Mouse (Mus musculus) heart, embryonic 13.5 days (tissue): ENCODE data around the gene Tiprl. TPM values are rescaled to one million over a fixed set of nuclear protein-coding genes. Genes with fewer than 3 reads are reported as not detected.
A peak's percentile ranks its signal among the peaks of the same experiment; 100 is the strongest.

Experiments used
- ATAC-seq: fragments of 200-750 bp; cut with Nextera tagmentation; 2 replicates; pipeline ENCODE4 v1.8.0; 2017; ENCODE audit warnings: moderate TSS enrichment; ENCODE audit not compliant: insufficient number of reproducible peaks, low FRiP score, low TSS enrichment; ENCODE audit errors: extremely low read depth
- H3K27ac ChIP-seq: fragments of 300-500 bp; sonication (generic); replicated peaks from 2 replicates; pipeline ENCODE4 v1.5.1; 2015; ENCODE audit warnings: moderate library complexity, mild to moderate bottlenecking, inconsistent platforms
- H3K27me3 ChIP-seq: fragments of 300-500 bp; sonication (generic); replicated peaks from 2 replicates; pipeline ENCODE4 v1.6.1; 2015; ENCODE audit warnings: mild to moderate bottlenecking, inconsistent platforms
- H3K36me3 ChIP-seq: fragments of 300-500 bp; sonication (generic); 2 replicates; pipeline ENCODE4 v1.6.1; 2015; ENCODE audit warnings: mild to moderate bottlenecking, inconsistent platforms
- H3K4me1 ChIP-seq: fragments of 300-500 bp; sonication (generic); 2 replicates; pipeline ENCODE4 v1.6.1; 2015; ENCODE audit warnings: inconsistent platforms
- H3K4me2 ChIP-seq: fragments of 300-500 bp; sonication (generic); 2 replicates; pipeline ENCODE4 v1.6.1; 2015; ENCODE audit warnings: inconsistent platforms, mild to moderate bottlenecking, moderate library complexity
- H3K4me3 ChIP-seq: fragments of 300-500 bp; sonication (generic); 2 replicates; pipeline ENCODE4 v1.5.1; 2015; ENCODE audit warnings: moderate library complexity, mild to moderate bottlenecking, inconsistent platforms
- H3K9ac ChIP-seq: fragments of 300-500 bp; sonication (generic); 2 replicates; pipeline ENCODE4 v1.6.1; 2015; ENCODE audit warnings: inconsistent platforms, mild to moderate bottlenecking, moderate library complexity
- H3K9me3 ChIP-seq: fragments of 300-500 bp; sonication (generic); 2 replicates; pipeline ENCODE4 v1.6.1; 2016; ENCODE audit warnings: inconsistent platforms
- WGBS: fragments of 180-500 bp; shearing (Covaris S2); methylation state at CpG from one replicate; pipeline ENCODE4 v1.1.7; 2015; ENCODE audit warnings: mixed read lengths; 5-methylcytosine and 5-hydroxymethylcytosine counted together
- polyA plus RNA-seq: library from polyadenylated mRNA; unstranded; fragments of >200 nt; fragmentation: Nextera tagmentation; extraction: Ambion mirVana; gene quantifications from 2 replicates; pipeline ENCODE4 v1.2.1, GENCODE M21; 2015

Tiprl gene
- 78.9 and 92.6 TPM in 2 replicates for polyA plus RNA-seq

DNA sequence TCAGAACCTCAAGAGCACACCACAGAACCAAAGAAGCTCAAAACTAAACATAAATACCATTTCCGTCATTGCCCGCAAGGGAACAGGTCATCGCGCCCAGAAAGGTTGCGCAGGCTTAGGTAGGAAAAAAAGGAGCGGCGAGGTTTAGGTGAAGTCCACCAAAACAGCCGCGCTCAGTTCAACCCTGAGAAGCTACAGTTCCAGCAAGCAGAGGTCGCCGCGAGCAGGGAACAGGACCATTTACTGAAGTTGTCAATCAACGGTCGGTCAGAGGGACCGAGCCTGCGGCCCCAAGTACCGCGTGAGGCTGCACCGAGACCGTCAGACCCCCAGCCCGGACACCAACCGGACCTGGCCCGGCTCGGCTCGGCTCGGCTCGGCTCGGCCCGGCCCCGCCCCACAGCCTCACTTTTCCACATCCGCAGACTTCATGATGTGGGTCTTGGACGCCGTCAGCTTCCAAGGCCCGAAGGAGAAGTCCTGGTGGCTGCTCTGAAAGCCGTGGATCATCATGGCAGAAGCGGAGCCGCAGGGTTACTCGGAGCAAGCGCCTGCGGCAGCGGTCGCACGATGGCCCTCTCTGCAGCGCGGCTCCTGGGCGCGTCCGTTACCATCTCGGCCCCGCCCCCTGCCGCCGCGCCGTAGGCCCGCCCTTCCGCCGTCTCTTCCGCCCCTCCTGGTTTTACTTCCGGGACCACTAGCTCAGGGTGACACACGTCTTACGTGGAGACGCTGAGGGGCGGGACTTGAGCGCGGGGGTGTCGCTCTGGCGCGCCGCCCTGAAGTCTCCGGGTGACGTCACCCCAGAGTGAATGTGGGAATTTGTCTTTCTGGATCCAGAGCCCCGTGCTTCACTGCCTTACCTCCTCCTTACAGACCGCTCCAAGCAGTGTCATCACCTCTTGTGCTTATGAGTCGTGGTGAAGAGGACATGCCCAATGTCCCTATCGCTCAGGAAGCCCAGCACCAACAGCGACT is at the start of gene Tiprl:
TSS of gene Tiprl (minus strand) at position 676 of the 978 bp plus-strand sequence.
- under 1% methylated on average over 76 of the region's 76 CpGs for WGBS
- H3K27me3 ChIP-seq: no peaks in the 10 kb centered on the region
- H3K9ac ChIP-seq: peak within 1 kb of the TSS; percentile 93
- peak within 1 kb of the TSS; percentile 93 for H3K4me2 ChIP-seq
- H3K9me3 ChIP-seq: no peaks in the 10 kb centered on the region
- peak within 1 kb of the TSS; percentile 88 for H3K4me3 ChIP-seq
- no peaks in the 10 kb centered on the region; the same call in 1 of the 2 replicates for H3K36me3 ChIP-seq
- peak within 1 kb of the TSS; percentile 98 for H3K27ac ChIP-seq
- peak; percentile 99 for ATAC-seq
- H3K4me1 ChIP-seq: peaks cover 37% of the 10 kb centered on the region

DNA sequence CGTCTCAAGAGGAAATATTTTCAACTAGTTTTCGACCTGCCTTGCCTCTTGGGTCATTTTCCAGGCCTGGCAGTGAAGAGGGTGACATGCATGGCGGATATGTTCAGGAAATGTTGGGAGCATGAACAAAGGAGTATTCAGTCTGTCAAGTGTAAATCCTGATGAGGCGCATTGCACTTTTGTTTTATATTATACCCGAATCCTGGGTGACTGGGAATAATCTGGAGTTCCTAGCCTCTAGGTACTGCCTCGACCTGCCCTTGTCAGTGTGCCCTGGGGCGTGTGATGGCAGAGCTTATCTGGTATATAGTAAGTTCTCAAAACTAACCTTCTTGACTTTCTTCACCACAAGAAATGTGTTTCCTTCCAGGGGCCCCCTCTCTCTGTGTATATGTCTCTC is 47.3 kb upstream of the Tiprl start:
- no peak overlapping the region for H3K4me2 ChIP-seq
- WGBS: 71% methylated on average over 7 of the region's 7 CpGs
- no peak overlapping the region for H3K27ac ChIP-seq
- H3K4me3 ChIP-seq: no peak overlapping the region
- peaks cover 33% of the 10 kb centered on the region for H3K4me1 ChIP-seq
- no peaks in the 10 kb centered on the region for H3K36me3 ChIP-seq
- no peak overlapping the region for H3K9ac ChIP-seq
- H3K27me3 ChIP-seq: no peaks in the 10 kb centered on the region
- no peaks in the 10 kb centered on the region for H3K9me3 ChIP-seq
- ATAC-seq: no peak

- Histone ChIP-seq H3K4me3 (peak overlapping the region; percentile 82), H3K9me3 (no peaks in the 10 kb centered on the region), H3K4me1 (peaks cover 33% of the 10 kb centered on the region), H3K9ac (peak overlapping the region; percentile 92), H3K36me3 (no peaks in the 10 kb centered on the region), H3K27me3 (no peaks in the 10 kb centered on the region), H3K27ac (no peak overlapping the region), H3K4me2 (peak overlapping the region; percentile 90)
- no peak for ATAC-seq
- 14% methylated on average over 7 of the region's 7 CpGs for WGBS
Observed at GRCm38 (mm10) chr1:165282967-165283345, 46.2 kb upstream of the Tiprl start.

DNA sequence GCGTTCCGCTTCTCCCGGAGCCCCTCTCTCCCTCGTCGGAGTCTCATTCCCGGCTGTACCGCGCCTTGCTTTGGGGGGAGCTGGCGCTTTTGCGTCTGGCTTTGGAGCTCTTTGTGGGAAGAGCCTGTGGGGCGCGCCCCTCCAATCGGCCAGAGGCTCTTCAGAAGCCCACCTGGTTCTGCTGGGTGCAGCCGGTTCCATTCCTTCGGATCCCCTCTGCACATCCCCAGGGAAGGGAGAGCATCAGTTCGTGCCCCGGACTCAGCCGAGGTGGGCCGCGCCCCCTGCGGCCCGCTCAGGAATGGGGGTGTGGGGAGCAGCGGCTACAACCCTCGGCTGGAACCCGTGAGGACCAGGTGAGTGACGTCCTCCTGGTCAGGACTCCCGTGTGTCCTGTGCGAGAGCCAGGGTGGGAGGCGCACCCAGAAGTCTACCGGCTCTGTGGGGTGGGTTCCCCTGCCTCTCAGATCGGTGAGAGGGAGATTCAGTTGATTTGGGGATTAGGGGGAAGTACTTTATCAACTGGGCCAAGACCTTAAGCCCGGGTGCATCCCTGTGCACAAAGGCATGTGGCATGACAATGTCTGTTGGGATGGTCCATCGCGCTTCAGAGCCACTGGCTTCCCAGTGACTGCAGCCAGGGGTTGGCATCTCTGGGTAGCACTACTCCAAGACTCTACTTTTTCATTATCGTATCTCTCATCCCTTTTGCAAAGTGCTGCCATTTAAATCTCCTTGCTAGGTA is 45.6 kb upstream of the Tiprl start:
- WGBS: 2% methylated on average over 35 of the region's 35 CpGs
- peak overlapping the region; percentile 92 for H3K9ac ChIP-seq
- peak overlapping the region; percentile 90 for H3K4me2 ChIP-seq
- H3K4me1 ChIP-seq: peaks cover 33% of the 10 kb centered on the region
- ATAC-seq: peak; percentile 15; the same call in 1 of the 2 replicates
- no peaks in the 10 kb centered on the region for H3K27me3 ChIP-seq
- peak overlapping the region; percentile 82 for H3K4me3 ChIP-seq
- H3K9me3 ChIP-seq: no peaks in the 10 kb centered on the region
- H3K27ac ChIP-seq: peak overlapping the region; percentile 78
- no peaks in the 10 kb centered on the region for H3K36me3 ChIP-seq

- no peaks in the 10 kb centered on the region for H3K27me3 ChIP-seq
- H3K27ac ChIP-seq: peak overlapping the region; percentile 78
- 1% methylated on average over 71 of the region's 71 CpGs for WGBS
- peak overlapping the region; percentile 92 for H3K9ac ChIP-seq
- H3K4me3 ChIP-seq: peak overlapping the region; percentile 82
- H3K4me2 ChIP-seq: peak overlapping the region; percentile 90
- H3K36me3 ChIP-seq: no peaks in the 10 kb centered on the region
- no peaks in the 10 kb centered on the region for H3K9me3 ChIP-seq
- peak; percentile 53; the same call in 1 of the 2 replicates for ATAC-seq
- peaks cover 33% of the 10 kb centered on the region for H3K4me1 ChIP-seq
Observed at GRCm38 (mm10) chr1:165281351-165282221, 44.8 kb upstream of the Tiprl start.

DNA sequence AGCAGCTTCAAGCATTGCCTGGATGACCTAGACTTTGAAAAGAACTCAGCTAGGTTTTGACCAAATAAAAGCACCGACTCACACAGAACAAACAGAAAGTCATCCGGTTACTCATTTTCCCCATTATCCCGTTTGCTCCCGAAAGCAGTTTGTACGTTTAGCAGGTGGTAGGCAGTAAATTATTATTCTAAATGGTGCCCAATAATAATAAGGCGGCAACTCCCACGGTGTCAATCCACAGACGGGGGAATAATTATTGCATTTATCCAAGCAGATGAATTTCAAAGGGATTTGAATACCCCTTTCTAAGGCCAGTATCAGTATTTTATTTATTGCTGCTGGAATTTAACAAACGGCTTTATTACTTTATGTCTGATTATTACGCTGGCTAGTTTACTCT is 43.9 kb upstream of the Tiprl start:
- no peaks in the 10 kb centered on the region for H3K27me3 ChIP-seq
- H3K9me3 ChIP-seq: no peaks in the 10 kb centered on the region
- H3K4me3 ChIP-seq: peak overlapping the region; percentile 82
- H3K36me3 ChIP-seq: no peaks in the 10 kb centered on the region
- H3K4me1 ChIP-seq: peaks cover 33% of the 10 kb centered on the region
- peak overlapping the region; percentile 78; the same call in 1 of the 2 replicates for H3K27ac ChIP-seq
- H3K9ac ChIP-seq: peak overlapping the region; percentile 92
- ATAC-seq: no peak
- peak overlapping the region; percentile 90 for H3K4me2 ChIP-seq
- 79% methylated on average over 10 of the region's 10 CpGs for WGBS

GRCm38 (mm10) chr1:165274946-165275345 is 38.1 kb upstream of the Tiprl start:
- H3K9me3 ChIP-seq: no peaks in the 10 kb centered on the region
- H3K36me3 ChIP-seq: no peaks in the 10 kb centered on the region
- WGBS: 76% methylated on average over 6 of the region's 6 CpGs
- no peak overlapping the region for H3K9ac ChIP-seq
- H3K27ac ChIP-seq: no peak overlapping the region
- ATAC-seq: no peak
- no peaks in the 10 kb centered on the region for H3K4me1 ChIP-seq
- no peak overlapping the region for H3K4me2 ChIP-seq
- no peaks in the 10 kb centered on the region for H3K27me3 ChIP-seq
- H3K4me3 ChIP-seq: no peak overlapping the region

- H3K27ac ChIP-seq: no peak overlapping the region
- peak overlapping the region; percentile 32 for H3K4me3 ChIP-seq
- 22% methylated on average over 11 of the region's 11 CpGs for WGBS
- no peaks in the 10 kb centered on the region for H3K27me3 ChIP-seq
- no peaks in the 10 kb centered on the region for H3K36me3 ChIP-seq
- H3K4me1 ChIP-seq: no peaks in the 10 kb centered on the region
- H3K4me2 ChIP-seq: peak overlapping the region; percentile 58
- no peak for ATAC-seq
- H3K9me3 ChIP-seq: no peaks in the 10 kb centered on the region
- H3K9ac ChIP-seq: peak overlapping the region; percentile 12
Observed at GRCm38 (mm10) chr1:165252027-165252671, 15.4 kb upstream of the Tiprl start.

DNA sequence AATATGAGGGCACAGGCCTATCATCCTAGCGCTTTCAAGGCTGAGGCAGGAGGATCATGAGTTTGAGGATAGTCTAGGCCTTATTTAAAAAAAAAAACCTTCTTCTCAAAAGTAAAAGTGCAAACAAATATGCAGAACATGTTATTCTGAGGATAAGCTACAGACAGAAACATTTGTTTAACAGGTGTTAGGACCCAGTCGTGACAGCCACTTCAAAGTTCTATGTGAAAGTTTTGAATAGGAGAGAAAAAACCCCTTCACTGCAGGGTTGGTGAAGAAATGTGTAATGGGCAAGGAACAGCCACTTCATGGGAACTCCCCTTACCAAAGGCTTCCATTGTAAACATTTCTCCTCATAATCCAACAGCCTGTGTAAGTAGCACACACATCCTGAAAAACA is 13.8 kb upstream of the Tiprl start:
- Histone ChIP-seq H3K4me3 (no peak overlapping the region), H3K4me1 (no peaks in the 10 kb centered on the region), H3K27me3 (no peaks in the 10 kb centered on the region), H3K9ac (no peak overlapping the region), H3K36me3 (no peaks in the 10 kb centered on the region), H3K27ac (no peak overlapping the region), H3K4me2 (no peak overlapping the region), H3K9me3 (no peaks in the 10 kb centered on the region)
- WGBS: 85% methylated on average over 2 of the region's 2 CpGs
- no peak for ATAC-seq

DNA sequence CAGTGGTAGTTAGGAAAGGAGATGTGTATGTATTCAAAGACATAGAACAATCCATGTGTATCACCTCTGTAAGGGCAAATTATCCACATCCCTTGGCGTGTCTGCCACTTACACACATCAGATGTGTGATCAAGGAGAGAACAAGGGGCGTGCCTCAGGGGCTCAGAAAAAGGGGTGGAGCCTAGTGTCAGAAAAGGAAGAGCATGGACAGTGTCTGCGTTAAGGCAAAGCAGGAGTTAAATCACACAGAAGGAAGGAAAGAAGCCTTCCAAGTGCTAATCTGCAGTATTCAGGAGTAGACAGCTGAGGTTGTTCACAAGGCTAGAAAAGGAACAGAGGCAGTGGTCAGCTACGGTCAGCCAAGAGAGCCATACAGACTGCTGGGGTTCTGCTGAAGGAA is 12.0 kb upstream of the Tiprl start:
- WGBS: 46% methylated on average over 4 of the region's 4 CpGs
- no peak overlapping the region for H3K27ac ChIP-seq
- no peak overlapping the region for H3K4me3 ChIP-seq
- no peak for ATAC-seq
- H3K27me3 ChIP-seq: no peaks in the 10 kb centered on the region
- no peak overlapping the region for H3K4me2 ChIP-seq
- no peaks in the 10 kb centered on the region for H3K4me1 ChIP-seq
- no peak overlapping the region for H3K9ac ChIP-seq
- no peaks in the 10 kb centered on the region for H3K9me3 ChIP-seq
- H3K36me3 ChIP-seq: no peaks in the 10 kb centered on the region
